Mouse (Mus musculus) gastrocnemius, postnatal 14 days (tissue): ENCODE results near the gene Uri1. TPM values are rescaled to one million over a fixed set of nuclear protein-coding genes. Genes with fewer than 3 reads are reported as not detected.
A peak's percentile ranks its signal among the peaks of the same experiment; 100 is the strongest.

Experiments
- DNase-seq: peaks from one replicate; pipeline ENCODE4 v3.0.0; 2021; ENCODE audit warnings: mixed read lengths
- intact Hi-C: fragments of 180-260 bp; cut with DNase I; formaldehyde crosslinking; loops from one replicate; pipeline ENCODE4 v1.15.1; 2025; ENCODE audit warnings: low total_unique reads
- total RNA-seq, 2 experiments: library from RNA; stranded (reverse); gene quantifications; 2 replicates each; pipeline ENCODE4 v1.2.3; 2021

Gene Uri1
- total RNA-seq, 2 experiments from 2014 or later = 25.6 to 26.9 TPM

DNA sequence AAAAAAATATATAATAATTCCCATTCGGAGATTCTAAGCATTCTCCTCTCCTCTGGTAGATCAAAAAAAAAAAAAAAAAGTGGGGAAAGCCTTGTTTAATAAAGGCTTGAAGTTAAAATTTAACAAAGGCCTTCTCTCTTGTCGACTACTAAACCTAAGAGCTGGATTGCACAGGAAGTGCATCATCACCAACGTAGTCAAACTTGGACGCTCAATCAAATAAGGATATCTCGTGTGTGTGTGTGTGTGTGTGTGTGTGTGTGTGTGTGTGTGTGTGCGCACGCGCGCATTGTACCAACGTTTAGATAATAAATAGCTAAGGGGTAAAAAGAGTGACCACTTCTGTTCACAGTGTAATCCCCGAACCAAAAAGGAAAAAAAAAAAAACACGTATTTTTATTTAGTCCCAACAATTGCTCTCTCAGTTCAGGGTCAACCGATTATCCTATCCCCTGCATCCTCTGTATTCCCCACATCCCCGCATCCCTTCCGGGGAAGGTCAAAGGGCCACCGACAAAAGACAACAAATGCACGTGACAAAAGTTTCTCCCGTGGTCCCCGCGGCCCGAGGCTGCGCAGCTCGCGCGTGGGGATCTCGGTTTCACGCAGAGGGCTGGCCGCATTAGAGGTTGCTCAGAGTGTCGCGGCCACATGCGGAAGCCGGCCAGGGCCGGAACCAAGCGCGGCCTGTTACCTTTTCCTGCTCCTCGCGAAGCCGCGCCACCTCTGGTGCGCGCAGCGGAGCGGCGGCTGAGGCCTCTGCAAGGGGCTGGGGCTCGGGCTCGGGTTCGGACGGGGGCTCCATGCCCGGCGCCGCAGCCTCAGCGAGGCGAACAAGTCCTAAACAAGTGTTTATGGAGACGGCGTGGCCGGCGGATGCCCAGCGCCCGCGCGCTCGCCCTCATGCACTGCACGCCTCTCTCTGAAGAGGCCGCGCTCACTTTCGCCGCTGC is 4.7 kb downstream of the Uri1 start:
- peak; percentile 49 for DNase-seq
- intact Hi-C loops = no loop called here

- DNase-seq = no peak
- intact Hi-C loops = no loop called here
Observed at GRCm38 (mm10) chr7:38015356-38015755, 8.0 kb downstream of the Uri1 start.

GRCm38 (mm10) chr7:38013946-38014345 is 9.4 kb downstream of the Uri1 start:
- no peak for DNase-seq

DNA sequence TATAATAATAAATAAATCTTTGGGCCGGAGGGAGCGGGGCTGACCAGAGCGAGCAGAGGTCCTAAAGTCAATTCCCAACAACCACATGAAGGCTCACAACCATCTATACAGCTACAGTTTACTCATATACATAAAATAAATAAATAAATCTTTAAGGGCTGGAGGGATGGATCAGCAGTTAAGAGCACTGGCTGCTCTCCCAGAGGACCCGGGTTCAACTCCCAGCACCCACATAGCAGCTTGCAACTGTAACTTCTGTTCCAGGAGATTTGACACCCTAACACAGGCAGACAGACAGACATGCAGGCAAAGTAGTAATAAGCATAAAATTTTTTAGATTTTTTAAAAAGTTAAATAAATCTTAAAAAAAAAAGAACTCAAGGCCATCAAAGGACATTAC is 10.5 kb downstream of the Uri1 start:
- DNase-seq = no peak
- intact Hi-C loops = no loop called here

More at GRCm38 (mm10) chr7:38013946-38014345, 9.4 kb downstream of the Uri1 start:
- intact Hi-C loops = no loop called here

GRCm38 (mm10) chr7:38008359-38008758 is 15.0 kb downstream of the Uri1 start:
- intact Hi-C loops = no loop called here
- no peak for DNase-seq

GRCm38 (mm10) chr7:38002451-38002850 is 20.9 kb downstream of the Uri1 start:
- intact Hi-C loops = no loop called here
- no peak for DNase-seq

DNA sequence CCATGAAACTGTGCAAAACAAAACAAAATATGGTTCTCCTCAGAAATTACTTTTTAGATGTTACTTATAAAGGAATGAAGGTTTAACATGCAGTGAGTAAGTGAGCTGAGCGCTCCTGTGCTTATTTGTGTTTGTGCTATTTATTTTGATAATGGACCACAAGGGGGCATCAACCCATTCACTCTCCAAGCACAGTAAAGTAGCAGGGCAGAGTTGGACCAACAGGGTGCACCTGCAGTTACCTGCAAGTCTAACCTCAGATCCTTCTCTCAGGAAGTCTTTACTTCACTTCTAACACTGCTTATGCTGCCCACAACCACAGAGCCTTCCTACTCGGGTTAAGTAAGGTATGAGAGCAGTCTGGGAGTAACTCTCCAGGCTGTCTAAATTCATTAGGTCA is 23.7 kb downstream of the Uri1 start:
- no peak for DNase-seq
- intact Hi-C loops = no loop called here

DNA sequence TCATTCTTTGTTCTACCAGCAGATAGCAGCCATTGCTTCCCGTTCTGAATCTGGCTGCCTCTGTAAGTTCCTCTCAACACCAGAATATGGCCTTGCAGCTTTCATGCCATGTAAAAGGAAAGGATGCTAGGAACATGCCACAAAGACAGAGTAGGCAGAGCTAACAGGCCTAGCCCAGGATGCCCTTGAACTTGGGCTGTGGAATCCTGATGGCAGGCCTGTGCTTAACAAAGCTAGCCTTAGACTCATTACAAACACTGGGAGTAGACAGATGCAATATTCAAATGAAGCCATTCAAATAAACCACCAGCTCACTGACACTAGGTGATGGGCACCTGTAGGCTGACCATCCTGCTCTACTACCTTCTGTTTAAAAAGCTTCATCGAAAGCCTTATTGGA is 30.5 kb downstream of the Uri1 start:
- DNase-seq = no peak

DNA sequence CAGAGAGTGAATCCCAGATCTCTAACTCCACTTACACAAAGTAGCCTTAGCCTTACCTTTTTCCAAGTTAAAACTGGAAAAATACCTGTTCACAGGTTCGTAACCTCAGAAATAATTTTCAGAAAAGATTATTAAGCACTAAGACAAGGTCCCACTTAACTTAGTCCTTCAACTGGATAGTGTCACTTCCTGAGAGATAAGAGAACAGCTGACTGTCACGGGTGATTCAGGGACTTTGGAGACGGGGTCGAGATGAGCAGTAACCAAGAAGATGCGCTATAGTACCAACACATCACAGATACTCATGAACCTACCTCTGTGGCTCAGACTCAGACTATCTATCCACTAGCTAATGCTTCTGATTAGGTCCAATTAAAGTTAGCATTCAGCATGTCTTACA is 38.5 kb downstream of the Uri1 start:
- intact Hi-C loops = no loop called here
- DNase-seq = no peak

More for the DNA sequence above, 30.5 kb downstream of the Uri1 start:
- intact Hi-C loops = no loop called here

DNA sequence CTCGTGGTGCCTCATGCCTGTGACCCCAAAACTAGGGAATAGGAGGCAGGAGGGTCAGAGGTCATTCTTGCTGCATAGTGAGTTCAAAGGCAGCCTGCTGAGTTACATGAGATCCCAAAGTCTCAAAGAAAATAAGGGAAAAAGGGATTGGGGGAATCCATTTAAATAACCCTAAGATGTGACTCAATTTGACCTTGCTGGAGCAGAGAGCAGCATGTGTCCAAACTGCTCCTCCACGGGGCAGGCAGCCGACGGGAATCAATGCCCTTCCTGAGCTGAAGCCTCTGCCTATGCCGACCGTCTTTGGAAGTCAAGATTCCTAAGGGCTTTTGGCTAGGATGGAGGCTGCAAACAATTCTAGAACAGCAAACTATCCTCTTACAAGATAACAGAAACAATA is 39.9 kb downstream of the Uri1 start:
- intact Hi-C loops = no loop called here
- no peak for DNase-seq

- intact Hi-C loops = no loop called here
- no peak for DNase-seq
Observed at GRCm38 (mm10) chr7:37979729-37980128, 43.6 kb downstream of the Uri1 start.

DNA sequence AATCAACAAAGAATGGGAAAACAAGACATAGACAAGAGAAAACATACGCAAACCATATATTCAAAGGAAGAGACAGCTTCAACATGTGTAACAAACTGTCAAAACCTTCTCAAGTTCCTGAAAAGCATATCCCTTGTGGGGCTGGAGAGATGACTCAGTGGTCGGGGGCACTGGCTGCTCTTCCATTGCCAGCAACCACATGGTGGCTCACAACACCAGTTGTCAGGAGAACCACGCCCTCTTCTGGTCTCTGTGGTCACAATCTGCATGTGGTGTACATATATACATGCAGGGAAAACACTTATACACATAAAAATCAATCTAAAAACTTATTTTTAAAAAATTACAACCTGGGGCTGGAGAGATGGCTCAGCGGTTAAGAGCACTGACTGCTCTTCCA is 44.9 kb downstream of the Uri1 start:
- intact Hi-C loops = no loop called here
- DNase-seq = no peak

DNA sequence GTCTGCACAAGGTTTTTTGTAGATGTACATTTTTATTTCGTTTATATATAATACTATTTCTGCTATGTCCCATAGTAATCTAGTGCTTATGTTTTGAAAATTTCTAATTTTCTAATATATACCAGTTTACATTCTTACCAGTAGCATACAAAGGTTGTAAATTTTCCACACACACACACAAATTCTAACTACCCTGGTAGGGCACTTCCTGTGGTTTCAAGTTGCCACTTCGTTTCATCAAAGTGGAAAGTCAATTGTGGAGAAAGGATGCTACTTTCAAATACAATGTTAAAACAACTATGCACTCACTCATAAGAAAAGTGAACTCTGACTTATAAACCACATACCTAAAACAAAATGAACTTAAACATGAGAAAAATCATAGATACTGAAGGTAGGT is 45.7 kb downstream of the Uri1 start:
- intact Hi-C loops = no loop called here
- no peak for DNase-seq

DNA sequence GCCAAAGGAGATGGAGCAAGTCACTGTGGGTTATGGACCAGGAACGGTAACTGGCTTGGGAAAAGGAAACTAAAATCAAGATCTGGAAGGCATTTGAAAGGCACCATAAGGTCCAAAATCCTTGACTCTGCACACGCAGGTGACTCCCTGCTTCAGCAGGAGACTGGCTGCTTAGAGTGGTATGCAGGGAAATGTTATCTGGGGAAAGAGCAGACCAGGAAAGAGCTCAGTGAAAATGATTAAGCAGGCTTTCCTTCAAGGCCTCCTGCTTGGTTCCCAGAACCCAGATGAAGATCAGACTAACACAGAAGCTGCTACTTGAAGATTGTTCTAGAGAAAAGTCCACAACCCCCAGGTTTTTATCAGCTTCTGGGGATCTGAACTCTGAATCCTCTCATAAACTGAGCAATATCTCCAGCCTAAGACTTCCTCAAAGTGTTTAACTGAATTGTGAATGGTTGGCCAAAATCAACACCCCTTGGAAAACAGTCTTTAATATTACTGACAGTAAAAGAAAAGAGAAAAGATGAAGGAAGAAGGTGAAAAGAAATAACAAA is 50.3 kb downstream of the Uri1 start:
- DNase-seq = no peak
- intact Hi-C loops = no loop called here

- no peak for DNase-seq
- intact Hi-C loops = no loop called here
Observed at GRCm38 (mm10) chr7:37972571-37972970, 50.8 kb downstream of the Uri1 start.

- DNase-seq = no peak
- intact Hi-C loops = no loop called here
Observed at GRCm38 (mm10) chr7:37962326-37962725, 61.0 kb downstream of the Uri1 start.

GRCm38 (mm10) chr7:37961247-37961646 is 62.1 kb downstream of the Uri1 start:
- intact Hi-C loops = no loop called here
- DNase-seq = no peak

- intact Hi-C loops = no loop called here
- no peak for DNase-seq
Observed at GRCm38 (mm10) chr7:37951841-37952240, 71.5 kb downstream of the Uri1 start.

DNA sequence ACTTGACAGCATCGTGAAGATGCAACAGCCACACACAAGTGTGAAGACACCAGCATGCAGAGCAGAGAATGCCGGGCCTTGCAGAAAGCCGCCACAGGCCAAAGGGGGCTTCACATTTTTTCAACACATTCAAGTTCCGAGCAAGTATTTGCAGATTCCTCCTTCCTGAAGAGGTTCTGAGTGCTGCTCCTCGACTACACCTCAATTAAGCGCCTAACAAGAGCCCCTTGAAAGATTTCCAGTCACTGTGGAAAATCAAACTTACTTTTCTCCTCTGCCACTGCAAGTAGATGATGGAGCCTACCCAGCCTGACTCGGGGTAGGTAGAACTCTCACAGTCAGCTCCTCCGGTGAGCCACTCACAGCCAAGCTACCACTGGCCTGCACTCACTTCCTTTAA is 86.9 kb downstream of the Uri1 start:
- no peak for DNase-seq
- intact Hi-C loops = no loop called here

GRCm38 (mm10) chr7:37935786-37936185 is 87.6 kb downstream of the Uri1 start:
- no peak for DNase-seq
- intact Hi-C loops = no loop called here

DNA sequence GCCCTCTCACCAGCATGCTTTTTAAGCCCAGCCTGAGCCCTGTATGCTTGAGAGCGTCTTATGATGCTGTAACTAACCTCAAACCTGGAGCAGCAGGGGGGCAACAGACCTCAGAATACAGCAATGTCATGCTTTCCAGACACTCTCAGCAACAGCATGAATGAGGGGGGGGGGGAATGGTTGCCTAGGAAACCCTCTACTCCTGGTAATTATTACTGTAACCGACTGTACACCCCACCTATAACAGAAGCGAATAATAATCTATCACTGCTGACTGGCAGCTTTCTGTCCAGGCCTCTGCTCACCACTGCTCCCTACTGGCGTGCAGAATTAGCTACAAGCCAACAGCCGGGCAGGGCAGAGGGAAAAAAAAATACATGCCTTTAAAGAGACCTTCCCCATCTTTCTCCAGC is 88.6 kb downstream of the Uri1 start:
- no peak for DNase-seq
- intact Hi-C loops = no loop called here
